Mouse (Mus musculus): ENCODE measurements at regions not wholly inside any gene's neighbourhood (a gene's known extent, or its start where the extent isn't known, plus 50 kb on each side); places are given as distances from the start of the nearest gene placed in this dataset.

DNA sequence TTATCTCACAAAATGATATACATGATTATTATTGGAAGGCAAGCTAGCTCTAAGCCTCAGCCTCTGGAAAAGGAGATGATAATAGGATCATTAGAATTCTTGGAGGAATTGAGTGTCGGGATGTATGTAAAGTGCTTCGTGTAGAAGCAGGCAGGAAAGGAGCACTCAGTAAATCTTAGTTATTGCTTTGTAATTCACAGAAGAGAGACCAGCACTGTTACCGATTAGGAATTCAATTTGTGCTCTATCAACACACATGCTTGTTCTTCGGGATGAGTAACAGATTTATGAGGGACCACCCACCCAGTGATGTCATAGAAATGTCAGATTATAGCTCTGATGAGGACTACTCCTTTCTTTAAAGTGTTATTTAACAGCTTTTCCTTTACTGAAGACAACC, 57.4 kb upstream of the Rnd3 start:
- TF ChIP-seq CTCF (IDR thresholded peaks at IDR 0.05; ENCODE audit: low read depth, low read length), result no peak
- TF ChIP-seq POLR2A (IDR thresholded peaks at IDR 0.05; ENCODE audit: extremely low read depth, insufficient read depth, low read length), result no peak

All from liver, adult 2 months (tissue).